Mouse (Mus musculus) regulatory T cell (primary cell): Measurements from ENCODE around the gene Krtap4-9.
"Not testable (repeated sequence)": the region's sequence is repeated elsewhere in the genome, so short reads cannot be mapped to it uniquely, and the experiment has no call there.

Experiments
- in situ Hi-C: fragments of 300-600 bp; cut with MboI, MseI; formaldehyde crosslinking; loops from one replicate; pipeline ENCODE4 v1.15.1; 2025; ENCODE audit warnings: high pct_unique_total_duplicates

Gene Krtap4-9

DNA sequence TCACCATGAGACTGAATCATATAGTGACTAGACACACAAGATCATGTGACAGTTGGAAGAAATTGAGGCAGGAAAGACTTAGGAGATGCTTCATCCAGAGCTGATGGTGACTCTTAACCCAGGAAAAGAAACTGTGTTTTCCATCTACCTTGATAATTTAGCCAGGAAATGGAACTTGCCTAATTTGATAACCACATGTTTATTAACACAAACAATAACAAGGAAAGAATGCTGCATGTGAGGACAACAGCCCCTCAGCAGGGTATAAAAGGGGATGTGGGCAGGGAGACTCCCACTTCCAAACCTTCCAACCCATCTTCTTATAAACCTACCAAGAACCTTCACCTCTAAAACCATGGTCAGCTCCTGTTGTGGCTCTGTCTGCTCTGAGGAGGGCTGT is at the start of gene Krtap4-9:
Gene Krtap4-9 (plus strand): TSS at position 301 of the 400 bp plus-strand sequence.
- in situ Hi-C loops = not testable (repeated sequence)

DNA sequence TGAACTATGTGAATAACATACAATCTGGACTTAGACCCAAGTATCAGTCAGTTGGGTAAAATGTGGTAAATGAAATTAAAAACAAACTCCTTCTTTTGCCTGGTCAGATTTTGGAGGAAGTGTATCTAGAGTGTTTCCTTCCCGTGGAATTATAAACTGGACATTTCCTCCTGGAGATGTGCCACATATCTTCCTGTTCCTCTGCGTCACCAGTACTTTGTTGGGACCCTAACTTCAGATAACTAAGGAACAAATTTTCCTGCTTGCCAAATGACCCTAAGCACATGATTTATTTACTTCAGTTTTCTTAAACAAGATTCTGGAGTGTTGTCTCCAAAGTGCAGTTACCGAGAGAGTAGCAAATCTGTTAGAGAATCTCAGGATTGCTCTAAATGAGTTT is 41.0 kb upstream of the Krtap4-9 start:
- in situ Hi-C loops = loop anchor here (10.0 kb wide), 1 partner anchor 679 kb away; no protein-coding TSS in a partner anchor

DNA sequence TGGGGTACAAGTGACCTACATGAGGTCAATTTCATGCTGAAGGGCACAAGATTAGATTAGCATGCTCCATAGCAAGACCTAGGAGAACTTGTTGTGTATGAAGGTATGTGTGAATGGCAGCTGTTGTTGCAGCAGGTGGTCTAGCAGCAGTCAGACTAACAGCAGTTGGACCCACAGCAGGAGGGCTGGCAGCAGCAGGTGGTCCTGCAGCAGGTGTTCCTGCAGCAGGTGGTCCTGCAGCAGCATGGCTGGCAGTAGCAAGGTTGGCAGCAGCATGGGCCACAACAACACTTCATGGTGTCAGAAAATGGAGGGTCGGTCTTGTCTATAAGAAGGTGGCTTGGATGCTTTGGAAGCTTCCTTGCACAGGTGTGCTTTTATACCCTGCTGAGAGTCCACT is 26.1 kb upstream of the Krtap4-9 start:
- in situ Hi-C loops = no loop called here

DNA sequence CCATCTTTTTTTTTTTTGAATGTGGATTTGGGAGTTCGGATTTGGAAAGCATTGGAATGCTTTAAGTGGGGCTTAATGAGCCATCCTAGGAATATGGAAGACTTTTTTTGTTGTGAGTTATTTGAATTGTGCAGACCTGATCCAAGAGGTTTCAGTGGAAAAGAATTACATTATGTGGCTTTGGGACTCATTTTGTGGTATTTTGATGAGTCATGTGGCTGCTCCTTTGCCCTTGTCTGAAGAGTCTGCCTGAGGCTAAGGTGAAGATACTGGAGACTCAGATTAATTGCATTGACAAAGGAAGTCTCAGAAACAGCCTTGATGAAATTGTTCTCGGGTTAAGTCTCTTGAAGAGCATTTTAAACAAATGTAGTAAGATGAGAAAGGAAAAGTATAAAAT is 16.6 kb upstream of the Krtap4-9 start:
- in situ Hi-C loops = no loop called here

DNA sequence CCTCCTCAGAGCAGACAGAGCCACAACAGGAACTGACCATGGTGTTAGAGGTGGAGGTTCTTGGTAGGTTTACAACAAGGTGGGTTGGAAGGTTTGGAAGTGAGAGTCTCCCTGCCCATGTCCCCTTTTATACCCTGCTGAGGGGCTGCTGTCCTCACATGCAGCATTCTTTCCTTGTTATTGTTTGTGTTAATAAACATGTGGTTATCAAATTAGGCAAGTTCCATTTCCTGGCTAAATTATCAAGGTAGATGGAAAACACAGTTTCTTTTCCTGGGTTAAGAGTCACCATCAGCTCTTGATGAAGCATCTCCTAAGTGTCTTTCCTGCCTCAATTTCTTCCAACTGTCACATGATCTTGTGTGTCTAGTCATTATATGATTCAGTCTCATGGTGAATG is 12.2 kb upstream of the Krtap4-9 start, which contains the start of gene Gm11595:
Gene Gm11595 (minus strand): TSS at position 101 of the 400 bp plus-strand sequence.
- in situ Hi-C loops = not testable (repeated sequence)

DNA sequence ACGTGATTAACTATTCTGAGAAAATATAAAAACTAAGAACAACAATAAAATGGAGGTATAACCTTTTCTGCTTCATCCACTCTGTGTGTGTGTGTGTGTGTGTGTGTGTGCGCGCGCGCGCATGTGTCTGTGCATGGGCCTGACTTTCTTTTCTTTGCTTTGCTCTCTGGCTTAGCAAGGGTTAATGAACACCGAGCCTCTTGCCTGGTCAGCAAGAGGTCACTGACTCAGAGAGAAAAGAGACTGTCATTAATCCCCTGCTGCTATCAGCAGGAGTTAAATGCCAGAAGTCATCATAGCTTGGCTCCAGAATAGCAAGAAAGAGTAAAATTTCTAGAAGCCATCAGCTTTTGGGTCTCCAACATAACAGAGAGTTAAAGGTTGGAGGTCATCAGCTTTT is 6.6 kb upstream of the Krtap4-9 start:
- in situ Hi-C loops = no loop called here

DNA sequence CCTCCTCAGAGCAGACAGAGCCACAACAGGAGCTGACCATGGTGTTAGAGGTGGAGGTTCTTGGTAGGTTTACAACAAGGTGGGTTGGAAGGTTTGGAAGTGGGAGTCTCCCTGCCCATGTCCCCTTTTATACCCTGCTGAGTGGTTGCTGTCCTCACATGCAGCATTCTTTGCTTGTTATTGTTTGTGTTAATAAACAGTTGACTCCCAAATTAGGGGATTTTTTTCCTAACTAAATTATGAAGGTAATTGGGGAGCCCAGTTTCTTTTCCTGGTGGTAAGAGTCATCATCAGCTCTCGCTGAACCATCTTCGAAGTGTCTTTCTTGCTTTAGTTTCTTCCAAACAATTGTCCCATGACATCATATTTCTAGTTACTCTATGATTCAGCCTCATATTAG is 4.4 kb upstream of the Krtap4-9 start, which contains the start of gene Krtap4-8:
Gene Krtap4-8 (minus strand): TSS at position 101 of the 400 bp plus-strand sequence.
- in situ Hi-C loops = no loop called here

DNA sequence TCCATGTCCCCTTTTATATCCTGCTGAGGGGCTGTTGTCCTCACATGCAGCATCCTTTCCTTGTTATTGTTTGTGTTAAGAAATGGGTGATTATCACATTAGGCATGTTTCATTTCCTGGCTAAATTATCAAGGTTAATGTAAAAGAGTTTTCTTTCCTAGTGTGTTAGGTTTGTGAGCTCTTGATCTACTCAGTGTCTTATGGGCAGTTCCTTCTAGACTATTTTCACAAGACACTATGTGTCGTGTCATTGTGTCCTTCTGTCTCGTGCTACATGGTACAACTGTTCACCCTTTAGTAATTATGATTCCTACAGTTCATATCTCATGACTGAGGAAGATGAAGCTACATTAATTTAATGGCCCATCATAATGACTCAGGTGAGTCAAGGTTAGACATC is 8.4 kb downstream of the Krtap4-9 start, which contains the start of gene Gm11596:
Gene Gm11596 (minus strand): TSS at position 101 of the 400 bp plus-strand sequence.
- in situ Hi-C loops = no loop called here

DNA sequence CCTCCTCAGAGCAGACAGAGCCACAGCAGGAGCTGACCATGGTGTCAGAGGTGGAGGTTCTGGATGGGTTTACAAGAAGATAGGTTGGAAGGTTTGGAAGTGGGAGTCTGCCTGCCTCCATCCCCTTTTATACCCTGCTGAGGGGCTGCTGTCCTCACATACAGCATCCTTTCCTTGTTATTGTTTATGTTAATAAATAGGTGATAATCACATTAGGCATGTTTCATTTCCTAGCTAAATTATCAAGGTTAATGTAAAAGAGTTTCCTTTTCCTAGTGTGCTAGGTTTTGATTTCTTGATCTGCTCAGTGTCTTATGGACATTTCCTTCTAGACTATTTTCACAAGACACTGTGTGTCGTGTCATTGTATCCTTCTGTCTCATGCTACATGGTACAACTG is 13.8 kb downstream of the Krtap4-9 start, which contains the start of gene Gm11569:
Gene Gm11569 (minus strand): TSS at position 101 of the 400 bp plus-strand sequence.
- in situ Hi-C loops = not testable (repeated sequence)

DNA sequence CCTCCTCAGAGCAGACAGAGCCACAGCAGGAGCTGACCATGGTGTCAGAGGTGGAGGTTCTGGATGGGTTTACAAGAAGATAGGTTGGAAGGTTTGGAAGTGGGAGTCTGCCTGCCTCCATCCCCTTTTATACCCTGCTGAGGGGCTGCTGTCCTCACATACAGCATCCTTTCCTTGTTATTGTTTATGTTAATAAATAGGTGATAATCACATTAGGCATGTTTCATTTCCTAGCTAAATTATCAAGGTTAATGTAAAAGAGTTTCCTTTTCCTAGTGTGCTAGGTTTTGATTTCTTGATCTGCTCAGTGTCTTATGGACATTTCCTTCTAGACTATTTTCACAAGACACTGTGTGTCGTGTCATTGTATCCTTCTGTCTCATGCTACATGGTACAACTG is 19.3 kb downstream of the Krtap4-9 start, which contains the start of gene Gm11554:
Gene Gm11554 (minus strand): TSS at position 101 of the 400 bp plus-strand sequence.
- in situ Hi-C loops = not testable (repeated sequence)

DNA sequence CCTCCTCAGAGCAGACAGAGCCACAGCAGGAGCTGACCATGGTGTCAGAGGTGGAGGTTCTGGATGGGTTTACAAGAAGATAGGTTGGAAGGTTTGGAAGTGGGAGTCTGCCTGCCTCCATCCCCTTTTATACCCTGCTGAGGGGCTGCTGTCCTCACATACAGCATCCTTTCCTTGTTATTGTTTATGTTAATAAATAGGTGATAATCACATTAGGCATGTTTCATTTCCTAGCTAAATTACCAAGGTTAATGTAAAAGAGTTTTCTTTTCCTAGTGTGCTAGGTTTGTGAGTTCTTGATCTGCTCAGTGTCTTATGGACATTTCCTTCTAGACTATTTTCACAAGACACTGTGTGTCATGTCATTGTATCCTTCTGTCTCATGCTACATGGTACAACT is 24.8 kb downstream of the Krtap4-9 start, which contains the start of gene Krtap4-13:
Gene Krtap4-13 (minus strand): TSS at position 101 of the 400 bp plus-strand sequence.
- in situ Hi-C loops = not testable (repeated sequence)

DNA sequence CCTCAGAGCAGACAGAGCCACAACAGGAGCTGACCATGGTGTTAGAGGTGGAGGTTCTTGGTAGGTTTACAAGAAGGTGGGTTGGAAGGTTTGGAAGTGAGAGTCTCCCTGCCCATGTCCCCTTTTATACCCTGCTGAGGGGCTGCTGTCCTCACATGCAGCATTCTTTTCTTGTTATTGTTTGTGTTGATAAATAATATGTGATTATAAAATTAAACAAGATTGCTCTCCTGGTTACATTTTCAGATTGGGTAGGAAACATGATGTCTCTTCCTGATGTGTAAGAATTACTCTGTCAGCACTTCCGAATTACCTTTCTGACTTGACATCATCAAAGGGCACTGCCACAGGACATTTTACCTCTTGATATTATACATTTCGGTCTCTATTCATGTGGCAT is 30.6 kb downstream of the Krtap4-9 start, which contains the start of gene Gm11564:
Gene Gm11564 (minus strand): TSS at position 101 of the 400 bp plus-strand sequence.
- in situ Hi-C loops = not testable (repeated sequence)
